Mouse (Mus musculus) limb, embryonic 11.5 days (tissue): Measurements from ENCODE around the gene Ly6g6f. TPM values are rescaled to one million over a fixed set of nuclear protein-coding genes. Genes with fewer than 3 reads are reported as not detected.

Source experiments
- ATAC-seq: fragments of 200-750 bp; cut with Nextera tagmentation; 2 replicates; pipeline ENCODE4 v1.8.0; 2017; ENCODE audit warnings: low read depth; ENCODE audit not compliant: insufficient number of reproducible peaks, low FRiP score, low TSS enrichment
- DNase-seq: peaks from one replicate; pipeline ENCODE4 v3.0.0-alpha.2; 2015; ENCODE audit warnings: low spot score
- H3K27ac ChIP-seq: fragments of 300-500 bp; sonication (generic); replicated peaks from 2 replicates; pipeline ENCODE4 v1.5.1; 2014; ENCODE audit warnings: low read depth, mild to moderate bottlenecking, low read length
- H3K27me3 ChIP-seq: fragments of 300-500 bp; sonication (generic); 2 replicates; pipeline ENCODE4 v1.6.1; 2014; ENCODE audit warnings: mild to moderate bottlenecking, low read length, mixed read lengths; ENCODE audit not compliant: control insufficient read depth, insufficient read depth
- H3K36me3 ChIP-seq: fragments of 300-500 bp; sonication (generic); 2 replicates; pipeline ENCODE4 v1.6.1; 2014; ENCODE audit warnings: mild to moderate bottlenecking, low read length, moderate library complexity, mixed read lengths; ENCODE audit not compliant: control insufficient read depth, insufficient read depth
- H3K4me1 ChIP-seq: fragments of 300-500 bp; sonication (generic); 2 replicates; pipeline ENCODE4 v1.6.1; 2014; ENCODE audit warnings: low read length, mixed read lengths; ENCODE audit not compliant: control insufficient read depth, insufficient read depth
- H3K4me2 ChIP-seq: fragments of 300-500 bp; sonication (generic); 2 replicates; pipeline ENCODE4 v1.6.1; 2014; ENCODE audit warnings: low read depth, mild to moderate bottlenecking, moderate library complexity; ENCODE audit not compliant: severe bottlenecking
- H3K4me3 ChIP-seq: fragments of 300-500 bp; sonication (generic); 2 replicates; pipeline ENCODE4 v1.5.1; 2014; ENCODE audit warnings: low read depth, low read length
- H3K9ac ChIP-seq: fragments of 300-500 bp; sonication (generic); 2 replicates; pipeline ENCODE4 v1.6.1; 2014; ENCODE audit warnings: mild to moderate bottlenecking, low read length
- H3K9me3 ChIP-seq: fragments of 300-500 bp; sonication (generic); 2 replicates; pipeline ENCODE4 v1.6.1; 2016; ENCODE audit warnings: low read length; ENCODE audit not compliant: control insufficient read depth
- WGBS: fragments of 180-500 bp; shearing (Covaris S2); extraction: QIAGEN DNeasy Blood & Tissue Kit; methylation state at CpG from one replicate; pipeline ENCODE4 v1.1.7; 2014; 5-methylcytosine and 5-hydroxymethylcytosine counted together
- polyA plus RNA-seq: library from polyadenylated mRNA; unstranded; fragments of >200 nt; fragmentation: Nextera tagmentation; extraction: Ambion mirVana; gene quantifications from 2 replicates; pipeline ENCODE4 v1.2.1, GENCODE M21; 2014

Ly6g6f gene
- polyA plus RNA-seq, 1 experiment from 2014 or later: 0.73 TPM

DNA sequence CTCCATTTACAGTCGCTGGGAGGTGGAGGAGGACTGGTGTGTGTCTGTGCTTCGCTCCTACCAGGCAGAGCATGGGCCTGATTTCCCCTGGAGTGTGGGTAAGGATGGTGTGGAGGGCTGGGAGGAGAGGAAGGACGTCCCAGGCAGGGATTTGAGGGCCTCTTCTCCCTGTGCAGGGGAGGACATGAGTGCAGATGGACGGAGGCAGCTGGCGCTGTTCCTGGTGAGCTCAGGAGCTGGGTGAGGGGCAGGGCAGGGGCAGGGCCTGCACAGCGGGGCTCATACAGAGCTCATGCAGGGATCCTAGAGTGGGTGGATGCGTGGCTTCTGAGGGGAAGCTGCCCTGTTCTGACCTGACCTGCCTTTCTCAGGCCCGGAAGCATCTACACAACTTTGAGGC, 16.9 kb upstream of the Ly6g6f start:
- no peaks in the 10 kb centered on the region for H3K9me3 ChIP-seq
- peaks cover 16% of the 10 kb centered on the region; the same call in 1 of the 2 replicates for H3K36me3 ChIP-seq
- 0 out of 2 replicates have a peak, but pooled peaks cover 2% of the 10 kb centered on the region for H3K4me1 ChIP-seq
- H3K27me3 ChIP-seq: no peaks in the 10 kb centered on the region
- no peak overlapping the region for H3K27ac ChIP-seq
- no peak for ATAC-seq
- DNase-seq: no peak
- no peak overlapping the region for H3K4me3 ChIP-seq
- no peak overlapping the region for H3K4me2 ChIP-seq
- WGBS: 71% methylated on average over 7 of the region's 8 CpGs
- no peak overlapping the region for H3K9ac ChIP-seq

DNA sequence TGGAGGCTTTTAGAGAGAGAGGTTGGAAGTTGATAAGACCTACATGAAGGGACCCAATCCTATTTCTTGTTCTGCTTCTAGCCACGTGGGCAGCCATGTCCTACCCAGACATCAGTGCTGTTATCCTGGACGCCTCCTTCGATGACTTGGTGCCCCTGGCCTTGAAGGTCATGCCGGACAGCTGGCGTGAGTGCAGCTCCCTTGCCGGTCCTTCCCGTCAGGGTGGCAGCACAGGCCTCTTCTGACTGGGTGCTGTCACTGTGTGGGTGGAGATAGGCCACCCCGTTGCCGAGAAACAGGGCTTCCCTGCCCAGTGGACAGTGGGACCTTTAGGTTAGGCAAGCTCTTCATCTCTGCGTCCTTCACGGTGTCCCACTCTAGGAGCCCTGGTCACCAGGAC, 15.8 kb upstream of the Ly6g6f start:
- DNase-seq (no peak), ATAC-seq (no peak)
- Histone ChIP-seq H3K27ac (no peak overlapping the region), H3K9ac (no peak overlapping the region), H3K27me3 (no peaks in the 10 kb centered on the region), H3K36me3 (peaks cover 23% of the 10 kb centered on the region; the same call in 1 of the 2 replicates), H3K4me1 (0 out of 2 replicates have a peak, but pooled peaks cover 2% of the 10 kb centered on the region), H3K4me2 (no peak overlapping the region), H3K9me3 (no peaks in the 10 kb centered on the region), H3K4me3 (no peak overlapping the region)
- WGBS: 87% methylated on average over 11 of the region's 11 CpGs

DNA sequence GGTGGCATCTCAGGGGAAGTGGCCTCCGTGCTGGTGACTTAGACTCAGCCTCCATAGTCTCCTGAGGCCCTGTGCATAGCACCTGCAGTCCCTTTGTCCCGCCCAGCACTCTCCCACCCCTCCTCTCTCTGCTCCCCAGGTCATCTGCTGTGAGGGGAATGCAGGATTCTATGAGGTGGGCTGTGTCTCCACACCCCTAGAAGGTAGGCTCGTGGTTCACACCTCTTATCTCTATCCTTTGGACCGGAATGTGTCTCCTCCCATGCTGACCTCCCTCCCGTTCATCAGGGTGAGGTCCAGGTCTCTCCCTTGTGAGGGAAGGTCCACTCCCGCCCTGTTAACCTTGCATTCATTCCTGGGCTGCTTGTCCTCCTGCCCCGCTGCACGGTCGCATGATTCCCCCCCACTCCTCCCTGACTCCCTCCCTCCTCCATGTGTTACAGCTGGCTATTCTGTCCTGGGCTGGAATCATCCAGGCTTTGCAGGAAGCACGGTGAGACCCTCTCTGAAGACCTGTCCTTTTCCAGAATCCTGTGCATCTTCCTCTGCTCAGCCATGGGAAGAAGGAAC, 14.9 kb upstream of the Ly6g6f start:
- no peaks in the 10 kb centered on the region for H3K4me1 ChIP-seq
- H3K27ac ChIP-seq: no peak overlapping the region
- 79% methylated on average over 10 of the region's 10 CpGs for WGBS
- H3K4me2 ChIP-seq: no peak overlapping the region
- peaks cover 23% of the 10 kb centered on the region; the same call in 1 of the 2 replicates for H3K36me3 ChIP-seq
- ATAC-seq: no peak
- DNase-seq: no peak
- H3K27me3 ChIP-seq: no peaks in the 10 kb centered on the region
- H3K9me3 ChIP-seq: no peaks in the 10 kb centered on the region
- H3K4me3 ChIP-seq: no peak overlapping the region
- H3K9ac ChIP-seq: no peak overlapping the region

DNA sequence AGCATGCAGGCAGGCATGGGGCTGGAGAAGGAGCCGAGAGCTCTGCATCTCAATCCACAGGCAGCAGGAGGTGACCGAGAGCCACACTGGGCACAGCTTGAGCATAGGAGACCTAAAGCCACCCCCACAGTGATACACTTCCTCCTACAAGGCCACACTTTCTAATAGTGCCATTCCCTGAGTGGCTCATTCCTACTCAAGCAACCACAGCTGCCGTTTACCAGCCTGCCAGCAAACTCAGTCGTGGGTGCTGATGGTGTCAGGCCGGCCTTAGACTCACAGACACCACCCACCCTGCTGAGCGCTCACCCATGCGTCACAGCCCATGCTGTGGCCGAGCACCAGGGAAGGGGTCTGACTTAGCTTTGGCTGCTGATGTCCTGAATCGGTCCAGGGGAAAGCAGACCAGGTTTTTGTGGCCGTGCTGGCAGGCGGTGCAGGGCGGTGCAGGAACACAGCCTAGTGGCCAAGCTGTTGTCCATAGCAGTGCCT, 11.8 kb upstream of the Ly6g6f start:
- ATAC-seq: no peak
- H3K9ac ChIP-seq: no peak overlapping the region
- H3K9me3 ChIP-seq: no peaks in the 10 kb centered on the region
- DNase-seq: no peak
- no peaks in the 10 kb centered on the region for H3K4me1 ChIP-seq
- H3K27me3 ChIP-seq: no peaks in the 10 kb centered on the region
- 86% methylated on average over 12 of the region's 12 CpGs for WGBS
- no peak overlapping the region for H3K4me2 ChIP-seq
- peaks cover 23% of the 10 kb centered on the region for H3K36me3 ChIP-seq
- H3K27ac ChIP-seq: no peak overlapping the region
- no peak overlapping the region for H3K4me3 ChIP-seq

DNA sequence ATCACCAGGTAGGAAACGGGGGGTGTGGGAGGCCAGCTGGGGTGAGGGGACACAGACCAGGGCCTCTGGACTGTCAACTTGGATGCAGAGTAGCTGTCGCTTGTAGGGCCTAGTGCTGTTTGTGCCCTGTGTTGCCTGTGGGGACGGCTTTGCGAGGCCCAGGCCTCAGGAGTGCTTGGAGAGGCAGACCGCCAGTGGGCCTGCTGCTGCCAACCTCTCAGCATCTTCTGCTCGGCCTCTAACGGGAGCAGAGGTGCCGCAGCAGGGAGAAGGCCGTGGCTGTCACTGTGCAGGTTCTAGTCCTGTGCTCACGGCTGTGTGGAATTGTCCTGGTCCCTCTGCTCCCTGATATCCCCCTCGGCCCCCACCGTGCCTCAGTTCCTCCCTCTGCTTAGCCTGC, 11.2 kb upstream of the Ly6g6f start:
- H3K4me1 ChIP-seq: no peaks in the 10 kb centered on the region
- H3K27me3 ChIP-seq: no peaks in the 10 kb centered on the region
- ATAC-seq (no peak), DNase-seq (no peak)
- peaks cover 23% of the 10 kb centered on the region for H3K36me3 ChIP-seq
- no peak overlapping the region for H3K4me2 ChIP-seq
- no peaks in the 10 kb centered on the region for H3K9me3 ChIP-seq
- H3K4me3 ChIP-seq: no peak overlapping the region
- no peak overlapping the region for H3K27ac ChIP-seq
- H3K9ac ChIP-seq: no peak overlapping the region
- 85% methylated on average over 12 of the region's 12 CpGs for WGBS

DNA sequence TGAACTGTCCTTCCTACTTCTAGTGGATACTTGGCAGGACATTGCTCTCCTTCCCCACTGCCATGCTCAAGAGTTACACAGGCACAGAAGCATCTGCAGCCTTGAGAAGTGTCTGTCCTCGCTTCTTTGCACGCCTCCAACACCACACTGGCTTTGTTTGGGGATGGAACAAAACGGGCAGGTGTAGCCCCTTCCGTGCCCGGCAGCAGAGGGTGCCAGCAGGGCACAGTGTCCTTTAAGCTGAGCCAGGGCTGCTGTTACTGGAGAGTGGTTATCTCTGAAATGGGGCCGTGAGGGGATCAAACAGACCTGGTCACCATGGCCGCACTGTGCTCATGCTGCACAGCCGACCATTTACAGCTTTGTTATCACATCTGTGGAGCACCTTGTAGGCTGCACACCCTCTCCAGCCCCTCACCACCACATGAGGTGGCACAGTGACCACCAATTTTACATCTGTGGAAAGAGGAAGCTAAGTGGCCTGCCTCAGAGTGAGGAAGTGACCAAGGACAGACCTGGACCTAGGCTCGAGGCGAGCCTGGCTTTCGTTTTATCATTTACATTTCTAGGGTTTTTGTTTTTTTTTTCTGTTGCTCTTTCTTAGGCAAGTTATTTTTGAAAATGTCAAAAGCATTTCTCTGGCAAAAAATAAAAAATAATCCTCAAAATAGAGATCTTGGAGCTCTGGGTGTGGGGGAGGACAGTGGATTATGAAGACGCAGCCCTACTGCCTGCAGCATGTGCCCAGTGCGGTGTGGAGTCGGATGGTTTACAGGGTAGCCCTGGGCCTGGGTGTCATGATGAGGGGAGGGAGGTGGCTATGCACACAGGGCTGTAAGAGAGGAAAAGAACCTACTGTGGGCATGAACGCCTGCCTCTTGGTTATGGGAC, 9.3 kb upstream of the Ly6g6f start:
- Histone ChIP-seq H3K9me3 (no peaks in the 10 kb centered on the region), H3K36me3 (peaks cover 16% of the 10 kb centered on the region), H3K9ac (no peak overlapping the region), H3K4me3 (no peak overlapping the region), H3K4me2 (no peak overlapping the region), H3K27me3 (no peaks in the 10 kb centered on the region), H3K4me1 (no peaks in the 10 kb centered on the region), H3K27ac (no peak overlapping the region)
- 89% methylated on average over 15 of the region's 15 CpGs for WGBS
- ATAC-seq: no peak
- DNase-seq: no peak

DNA sequence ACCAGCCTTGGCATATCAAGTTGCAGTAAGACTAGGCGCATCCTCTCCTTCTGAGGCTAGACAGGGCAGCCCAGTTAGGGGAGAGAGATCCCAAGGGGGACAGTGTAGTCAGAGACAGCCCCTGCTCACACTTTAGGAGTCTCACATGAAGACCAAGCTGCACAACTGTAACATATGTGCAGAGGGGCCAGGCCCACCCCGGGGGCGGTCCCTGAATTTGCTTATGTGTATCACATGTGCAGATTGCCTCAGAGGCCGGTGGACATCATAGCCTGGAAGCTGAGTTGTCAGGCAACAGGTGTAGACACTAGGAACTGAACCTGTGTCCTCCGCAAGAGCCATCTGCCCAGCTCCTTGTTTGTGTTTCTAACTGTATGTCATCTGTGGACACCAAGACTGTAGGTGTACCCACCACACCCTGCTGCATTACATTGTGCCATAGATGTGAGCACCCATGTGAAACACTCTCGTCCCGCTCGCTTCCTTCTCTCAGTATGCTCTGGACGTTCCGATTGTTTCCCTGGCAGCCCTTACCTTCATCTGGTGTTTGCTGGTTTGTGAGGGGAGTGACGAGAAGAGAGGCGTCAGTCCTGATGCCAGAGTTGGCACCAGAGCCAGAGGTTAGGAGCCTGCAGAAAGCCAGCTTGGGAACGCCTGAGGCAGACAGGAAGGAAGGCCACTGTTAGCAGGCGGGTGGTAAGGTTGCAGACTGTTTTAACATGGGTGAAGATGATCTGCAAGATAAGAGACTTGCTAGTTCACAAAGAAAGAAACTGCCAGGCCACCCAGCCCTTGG, 7.2 kb upstream of the Ly6g6f start:
- Histone ChIP-seq H3K4me3 (no peak overlapping the region), H3K36me3 (peaks cover 9% of the 10 kb centered on the region), H3K4me1 (no peaks in the 10 kb centered on the region), H3K27me3 (no peaks in the 10 kb centered on the region), H3K9ac (no peak overlapping the region), H3K27ac (no peak overlapping the region), H3K9me3 (no peaks in the 10 kb centered on the region), H3K4me2 (no peak overlapping the region)
- 87% methylated on average over 14 of the region's 14 CpGs for WGBS
- no peak for DNase-seq
- ATAC-seq: no peak
